Mouse (Mus musculus) cerebellum, adult 9-11 months (tissue): ENCODE results near the gene Gm6217.
A peak's percentile ranks its signal among the peaks of the same experiment; 100 is the strongest.
"Not testable (repeated sequence)": the region's sequence is repeated elsewhere in the genome, so short reads cannot be mapped to it uniquely, and the experiment has no call there.

Source experiments
- DNase-seq: peaks from one replicate; pipeline ENCODE4 v3.0.0; 2022

The Gm6217 gene

DNA sequence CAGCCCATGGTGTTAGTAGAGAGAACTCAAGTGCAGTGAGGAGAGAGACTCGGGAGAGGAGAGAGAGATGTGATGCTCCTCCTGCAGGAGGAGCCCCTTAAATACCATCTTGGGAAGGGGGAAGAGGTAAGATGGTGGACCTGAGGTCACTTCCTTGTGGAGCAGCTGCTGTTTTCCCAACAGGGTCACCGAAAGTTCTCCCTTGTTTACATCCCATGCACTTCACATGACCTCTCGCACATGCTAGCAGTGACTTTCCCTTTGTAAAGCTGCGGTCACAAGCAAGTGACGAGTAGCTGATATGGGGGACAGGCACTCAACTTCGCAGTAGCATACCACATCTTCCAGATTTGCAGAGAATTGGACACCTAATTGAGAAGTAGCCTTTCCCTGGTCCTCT, at the start of gene Gm6217:
Gene Gm6217, minus strand, starts transcription at position 74 of the 400 bp plus-strand sequence.
- DNase-seq = not testable (repeated sequence)

DNA sequence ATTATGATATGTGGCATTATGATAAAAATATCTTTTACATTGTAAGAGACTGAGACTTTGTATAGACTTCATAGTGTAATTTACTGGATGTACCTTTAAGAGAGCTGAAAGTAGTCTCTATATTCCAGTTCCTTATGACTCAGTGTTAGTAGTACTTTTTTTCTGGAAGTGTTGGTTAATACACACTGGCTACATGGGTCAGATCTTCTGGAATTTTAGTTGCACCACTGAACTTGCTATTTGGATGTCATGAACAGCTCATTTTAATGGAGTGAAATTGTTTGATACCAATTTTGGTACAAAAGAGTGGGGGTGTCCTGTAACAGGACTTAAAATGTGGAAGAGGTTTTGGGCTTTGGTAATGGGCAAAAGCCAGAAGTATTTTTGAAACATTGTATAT, 46.6 kb upstream of the Gm6217 start:
- no peak for DNase-seq

- no peak for DNase-seq
Measured at GRCm38 (mm10) chr1:82975750-82976149, 44.6 kb upstream of the Gm6217 start.

DNA sequence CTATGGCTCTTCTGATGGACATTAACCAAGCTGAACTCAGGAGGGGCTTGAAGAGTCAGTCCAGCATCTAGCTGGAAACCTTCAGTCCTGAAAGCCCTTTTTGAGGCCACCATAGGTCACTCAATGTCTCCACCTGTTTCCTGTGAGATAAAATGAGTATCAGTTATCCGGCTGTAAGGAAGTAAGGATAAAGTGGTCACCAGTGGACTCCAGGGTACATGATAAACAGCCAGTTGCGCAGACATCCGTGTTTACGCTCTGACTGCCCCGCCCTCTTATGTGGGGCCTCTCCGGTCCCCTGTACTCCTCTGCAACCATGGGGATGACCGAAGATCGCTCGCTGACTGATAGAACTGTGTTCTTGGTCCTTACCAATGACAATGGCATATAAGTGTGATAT, 43.1 kb upstream of the Gm6217 start:
- DNase-seq = no peak

GRCm38 (mm10) chr1:82973901-82974300, 42.7 kb upstream of the Gm6217 start:
- no peak for DNase-seq

DNA sequence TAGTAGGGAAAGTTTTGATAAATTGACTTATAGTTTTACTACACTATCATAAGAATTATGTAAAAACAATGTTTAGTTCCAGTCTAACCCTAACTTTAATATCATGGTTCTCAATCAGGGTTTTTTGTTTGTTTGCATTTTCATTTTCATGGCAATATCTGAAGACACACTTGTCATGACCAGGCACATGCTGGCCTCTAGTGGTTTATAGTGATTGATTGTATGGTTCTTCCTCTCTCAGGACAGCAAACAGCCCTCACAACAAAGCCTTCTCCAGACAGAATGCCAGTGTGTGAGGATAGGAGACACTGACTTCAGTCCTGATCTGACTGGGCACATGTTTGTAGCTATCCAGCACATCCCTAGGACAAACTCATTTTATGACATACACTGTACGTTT, 42.0 kb upstream of the Gm6217 start:
- DNase-seq = no peak

DNA sequence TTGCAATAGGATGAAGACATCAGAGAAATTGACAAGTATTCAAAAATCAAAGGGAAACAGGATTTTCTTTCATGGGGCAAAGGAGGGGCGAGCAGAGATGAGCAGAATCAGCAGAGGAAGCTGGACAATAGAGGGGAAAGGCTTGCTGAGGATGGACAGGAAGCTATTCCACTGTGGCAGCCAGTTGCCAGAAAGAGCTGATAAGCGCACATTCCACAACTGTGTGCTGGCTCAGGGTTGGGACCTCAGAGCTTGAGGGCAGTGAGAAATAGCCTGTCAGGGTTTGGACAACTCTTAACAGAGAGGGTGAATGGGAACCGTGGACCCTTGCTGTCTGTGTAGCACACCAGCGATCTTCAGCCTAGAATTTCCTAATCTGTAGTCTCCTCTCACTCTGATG, 40.8 kb upstream of the Gm6217 start:
- DNase-seq = no peak

GRCm38 (mm10) chr1:82966413-82966812, 35.2 kb upstream of the Gm6217 start:
- no peak for DNase-seq

- DNase-seq = no peak
Measured at GRCm38 (mm10) chr1:82959870-82960385, 28.7 kb upstream of the Gm6217 start, which contains the start of gene Gm47955. TSS of gene Gm47955 (plus strand) at chr1:82960286.

GRCm38 (mm10) chr1:82955913-82956312, 24.7 kb upstream of the Gm6217 start, which contains the start of gene Gm7544:
TSS of gene Gm7544 (minus strand) at chr1:82956013.
- DNase-seq = not testable (repeated sequence)

GRCm38 (mm10) chr1:82948601-82949000, 17.4 kb upstream of the Gm6217 start:
- no peak for DNase-seq

GRCm38 (mm10) chr1:82946029-82946428, 14.8 kb upstream of the Gm6217 start:
- not testable (repeated sequence) for DNase-seq

DNA sequence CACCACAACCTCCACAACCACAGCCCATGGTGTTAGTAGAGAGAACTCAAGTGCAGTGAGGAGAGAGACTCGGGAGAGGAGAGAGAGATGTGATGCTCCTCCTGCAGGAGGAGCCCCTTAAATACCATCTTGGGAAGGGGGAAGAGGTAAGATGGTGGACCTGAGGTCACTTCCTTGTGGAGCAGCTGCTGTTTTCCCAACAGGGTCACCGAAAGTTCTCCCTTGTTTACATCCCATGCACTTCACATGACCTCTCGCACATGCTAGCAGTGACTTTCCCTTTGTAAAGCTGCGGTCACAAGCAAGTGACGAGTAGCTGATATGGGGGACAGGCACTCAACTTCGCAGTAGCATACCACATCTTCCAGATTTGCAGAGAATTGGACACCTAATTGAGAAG, 12.1 kb upstream of the Gm6217 start, which contains the start of gene A030003K21Rik:
Gene A030003K21Rik, minus strand, starts transcription at position 94 of the 400 bp plus-strand sequence.
- DNase-seq = not testable (repeated sequence)

GRCm38 (mm10) chr1:82942505-82942904, 11.3 kb upstream of the Gm6217 start:
- DNase-seq = not testable (repeated sequence)

DNA sequence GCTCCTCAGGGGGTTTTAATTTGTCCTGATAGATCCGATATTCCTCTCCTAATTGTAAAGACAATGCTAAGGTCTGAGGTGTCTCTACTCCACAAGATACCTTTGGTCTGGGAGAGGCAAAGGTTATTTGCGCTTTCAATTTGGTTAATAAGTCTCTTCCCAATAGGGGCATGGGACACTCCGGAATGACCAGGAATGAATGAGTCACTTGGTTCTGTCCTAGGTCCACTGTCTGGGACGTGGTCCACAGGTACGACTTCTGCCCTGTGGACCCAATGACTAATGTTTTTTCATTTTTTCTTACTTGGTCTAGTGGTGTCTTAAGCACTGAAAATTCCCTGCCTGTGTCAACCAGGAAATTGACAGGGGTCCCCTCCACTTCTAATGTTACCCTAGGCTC, 7.5 kb upstream of the Gm6217 start:
- no peak for DNase-seq

- not testable (repeated sequence) for DNase-seq
Measured at GRCm38 (mm10) chr1:82930558-82930957, 641 bp downstream of the Gm6217 start.

DNA sequence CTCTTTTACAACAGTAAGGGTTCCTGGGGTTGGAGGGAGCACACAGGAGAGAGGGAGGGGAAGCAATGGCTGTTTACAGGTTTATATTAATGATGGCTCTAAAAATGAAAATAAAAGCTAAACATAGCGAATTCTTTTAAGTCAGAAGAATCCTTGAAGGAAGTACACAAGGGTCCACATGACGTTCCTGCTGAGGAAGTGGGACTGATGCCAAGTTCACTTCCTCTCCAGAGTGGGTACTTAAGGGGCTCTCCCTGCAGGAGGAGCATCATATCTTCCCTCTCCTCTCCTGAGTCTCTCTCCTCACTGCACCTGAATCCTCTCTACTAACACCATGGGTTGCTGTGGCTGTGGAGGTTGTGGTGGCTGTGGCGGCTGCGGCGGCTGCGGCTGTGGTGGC, 6.5 kb downstream of the Gm6217 start, which contains the start of gene A030014E15Rik:
Gene A030014E15Rik, plus strand, starts transcription at position 268 of the 400 bp plus-strand sequence.
- no peak for DNase-seq

DNA sequence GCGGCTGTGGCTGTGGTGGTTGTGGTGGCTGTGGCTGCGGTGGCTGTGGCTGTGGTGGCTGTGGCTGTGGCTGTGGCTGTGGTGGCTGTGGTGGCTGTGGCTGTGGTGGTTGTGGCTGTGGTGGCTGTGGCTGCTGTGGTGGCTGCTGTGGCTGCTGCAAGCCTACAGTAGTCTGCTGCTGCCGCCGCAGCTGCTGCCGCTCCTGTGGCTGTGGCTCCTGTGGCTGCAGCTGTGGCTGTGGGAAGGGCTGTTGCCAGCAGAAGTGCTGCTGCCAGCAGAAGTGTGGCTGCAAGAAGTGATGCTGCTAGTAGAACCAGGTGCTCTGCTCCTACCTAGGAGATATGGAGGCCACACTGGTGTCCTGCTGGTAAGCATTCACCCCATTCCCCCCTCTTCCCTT, 17.8 kb downstream of the Gm6217 start:
- DNase-seq = not testable (repeated sequence)

DNA sequence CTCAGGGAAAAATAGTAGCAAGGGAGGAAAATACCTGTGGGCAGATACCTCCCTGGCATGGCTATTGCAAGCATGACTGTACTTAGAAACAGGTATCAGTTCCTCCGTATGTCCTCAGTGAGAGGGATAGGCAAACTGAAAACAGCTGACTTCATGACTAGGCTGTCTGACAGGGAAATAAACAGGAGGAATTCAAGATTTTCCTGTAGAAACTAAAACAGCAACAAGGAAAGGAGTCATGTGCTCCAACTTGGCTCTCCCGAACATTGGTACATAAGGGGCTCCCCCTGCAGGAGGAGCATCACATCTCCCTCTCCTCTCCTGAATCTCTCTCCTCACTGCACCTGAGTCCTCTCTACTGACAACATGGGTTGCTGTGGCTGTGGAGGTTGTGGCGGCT, 18.2 kb downstream of the Gm6217 start, which contains the start of gene A030005L19Rik:
Gene A030005L19Rik, plus strand, starts transcription at position 301 of the 400 bp plus-strand sequence.
- DNase-seq = no peak

DNA sequence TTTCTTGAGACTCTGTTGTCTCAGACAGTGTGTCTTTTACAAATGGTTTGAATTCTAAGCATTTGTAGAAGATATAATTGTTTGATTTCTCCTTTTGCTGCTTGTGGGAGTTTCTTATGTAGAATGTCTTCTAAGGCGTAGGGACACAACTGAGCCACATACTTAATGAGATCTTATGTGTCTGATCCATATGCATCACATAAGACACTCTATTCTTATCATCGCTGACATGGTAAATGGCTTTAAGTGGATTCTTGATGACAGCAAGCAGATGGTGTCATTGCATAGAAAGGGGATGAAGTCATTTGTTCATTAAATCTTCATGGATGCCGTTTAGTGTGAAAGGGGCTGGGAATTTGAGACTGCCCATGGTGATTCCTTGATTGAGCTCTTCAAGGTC, 25.3 kb downstream of the Gm6217 start:
- DNase-seq = no peak

DNA sequence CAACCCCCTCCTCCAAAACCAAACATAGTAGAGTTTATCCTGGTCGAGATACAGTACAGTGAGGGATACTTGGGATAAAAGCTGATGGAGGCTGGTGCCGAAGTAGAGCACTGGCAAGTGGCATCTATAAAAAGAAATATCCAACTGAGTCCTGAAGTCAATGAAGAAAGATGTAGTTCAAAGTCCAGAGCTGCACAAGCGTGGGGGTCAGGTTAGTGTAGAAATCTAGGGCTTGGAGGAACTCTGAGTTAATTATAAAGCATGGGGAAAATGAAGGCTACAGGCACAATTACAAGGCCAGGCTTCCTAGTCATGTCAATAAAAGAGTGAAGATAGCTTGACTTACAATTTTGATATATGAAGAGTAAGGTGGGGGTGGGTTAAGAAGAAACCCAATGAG, 30.0 kb downstream of the Gm6217 start:
- no peak for DNase-seq

DNA sequence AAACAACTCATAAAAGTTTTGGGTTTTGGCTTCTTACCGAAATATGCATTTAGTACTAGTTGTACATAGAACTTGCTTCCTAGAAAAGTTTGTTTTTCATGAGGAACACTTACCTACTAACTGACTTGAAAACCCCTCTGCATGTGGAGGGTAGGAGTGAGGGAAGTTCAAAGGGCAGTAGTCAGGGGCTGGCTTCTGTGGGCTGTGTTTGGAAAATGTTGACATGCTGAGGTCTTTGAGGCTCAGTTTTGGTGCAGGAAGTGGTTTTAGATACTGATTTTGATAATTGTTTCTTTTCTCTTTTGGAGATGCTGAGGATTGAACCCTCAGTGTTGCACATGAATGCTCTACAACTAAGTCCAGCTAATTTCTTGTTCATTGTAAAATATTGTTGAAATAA, 30.6 kb downstream of the Gm6217 start:
- DNase-seq = no peak

DNA sequence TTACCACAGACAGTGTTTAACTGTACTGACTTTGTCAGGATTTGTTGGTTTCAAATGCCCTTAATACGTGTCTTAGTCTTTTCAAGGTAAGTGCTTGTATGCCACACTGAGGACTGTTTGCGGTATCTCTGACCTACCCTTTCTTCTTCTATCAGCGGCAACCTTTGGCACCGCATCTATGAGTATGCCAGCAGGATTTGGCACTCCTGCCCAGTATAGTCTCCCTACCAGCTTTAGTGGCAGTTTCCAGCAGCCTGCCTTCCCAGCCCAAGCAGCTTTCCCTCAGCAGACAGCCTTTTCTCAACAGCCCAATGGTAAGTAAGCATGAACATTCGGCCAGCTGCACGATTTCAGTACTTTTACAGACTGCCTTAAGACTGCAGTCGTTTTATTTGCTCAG, 37.9 kb downstream of the Gm6217 start:
- DNase-seq = peak; percentile 8
